Mouse (Mus musculus) megakaryocyte-erythroid progenitor cell, adult 5-6 weeks (primary cell): ENCODE results near the gene Clk1. TPM values are rescaled to one million over a fixed set of nuclear protein-coding genes. Genes with fewer than 3 reads are reported as not detected.

Source experiments
- ATAC-seq: replicated peaks from 2 replicates; pipeline ENCODE4 v1.8.0; 2016; ENCODE audit warnings: mild to moderate bottlenecking, inconsistent platforms; ENCODE audit not compliant: severe bottlenecking, poor library complexity, low FRiP score, low TSS enrichment
- total RNA-seq, 2 experiments: library from RNA; stranded (forward) in 1 of 2; stranded (reverse) in 1 of 2; fragments of 200-1000, 215-1000 nt in 1 of 2; fragments of >200 nt in 1 of 2; fragmentation: Nextera tagmentation in 1 of 2; gene quantifications; 2 replicates each; pipeline ENCODE4 v1.2.3; 2014 to 2017

Gene Clk1
- total RNA-seq, 2 experiments from 2014 or later = 310 to 403 TPM

DNA sequence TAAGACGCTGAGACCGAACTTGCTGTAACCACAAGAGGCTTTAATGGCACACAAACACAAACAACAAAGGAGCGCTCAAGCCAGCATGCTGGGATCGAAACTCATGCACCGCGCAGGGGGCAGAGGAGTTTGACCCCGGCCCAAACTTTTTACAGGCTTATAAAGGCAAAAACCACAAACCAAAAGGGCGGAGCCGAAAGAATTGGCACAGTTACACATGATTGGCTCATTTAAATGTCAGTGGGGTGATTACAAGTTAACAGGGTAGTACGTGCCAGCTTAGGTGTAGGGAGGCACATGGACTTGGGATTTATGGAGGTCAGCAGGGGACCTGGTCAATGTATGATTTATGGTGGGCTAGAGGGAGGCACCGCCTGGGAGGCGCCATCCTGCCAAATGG is 59.3 kb downstream of the Clk1 start:
- ATAC-seq = no peak

DNA sequence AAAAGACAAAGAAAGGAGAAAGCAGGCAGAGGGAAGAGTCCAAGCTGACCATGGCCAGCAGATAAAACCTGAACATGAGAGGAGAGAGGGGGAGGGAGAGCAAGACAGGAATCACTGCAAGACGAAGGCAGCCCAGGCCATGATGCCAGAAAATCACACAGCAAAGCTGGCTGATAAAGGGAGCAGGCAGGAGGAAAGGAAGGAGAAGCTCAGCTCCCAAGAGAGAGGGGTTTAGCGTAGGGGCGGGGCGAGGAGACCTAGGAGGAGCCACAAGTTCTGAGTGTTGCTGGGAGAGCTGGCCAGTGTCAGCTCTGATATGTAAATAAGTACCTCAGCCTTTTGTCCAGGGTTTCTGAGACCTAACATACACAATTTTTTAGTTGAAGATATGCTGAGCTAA is 61.6 kb downstream of the Clk1 start:
- ATAC-seq = no peak

Other genes starting within 250 kb of the Clk1 start
- gene Aox4, start 213.7 kb downstream of the Clk1 start, total RNA-seq (2014; fragmentation: Nextera tagmentation) = 0.42 TPM in 1 of 2 replicates, not detected in the other
- gene Aox4, start 213.7 kb downstream of the Clk1 start, total RNA-seq (2017) = not detected in 2 replicates
- not detected in 2 replicates for gene Aox2, start 145.7 kb downstream of the Clk1 start, total RNA-seq (2014; fragmentation: Nextera tagmentation)
- not detected in 2 replicates for gene Aox2, start 145.7 kb downstream of the Clk1 start, total RNA-seq (2017)
- gene Bzw1, start 31.2 kb downstream of the Clk1 start, total RNA-seq (2014; fragmentation: Nextera tagmentation) = 135 and 139 TPM in 2 replicates
- gene Bzw1, start 31.2 kb downstream of the Clk1 start, total RNA-seq (2017) = 242 and 249 TPM in 2 replicates
- 30.9 and 45.4 TPM in 2 replicates for gene Nif3l1, start 21.1 kb upstream of the Clk1 start, total RNA-seq (2014; fragmentation: Nextera tagmentation)
- gene Nif3l1, start 21.1 kb upstream of the Clk1 start, total RNA-seq (2017) = 56.8 and 79.4 TPM in 2 replicates
- 96.1 and 99.1 TPM in 2 replicates for gene Ppil3, start 21.4 kb upstream of the Clk1 start, total RNA-seq (2014; fragmentation: Nextera tagmentation)
- 86.2 and 94.3 TPM in 2 replicates for gene Ppil3, start 21.4 kb upstream of the Clk1 start, total RNA-seq (2017)
- gene Orc2, start 81.0 kb upstream of the Clk1 start, total RNA-seq (2014; fragmentation: Nextera tagmentation) = 101 and 111 TPM in 2 replicates
- gene Orc2, start 81.0 kb upstream of the Clk1 start, total RNA-seq (2017) = 138 and 155 TPM in 2 replicates
- gene Fam126b, start 162.3 kb upstream of the Clk1 start, total RNA-seq (2014; fragmentation: Nextera tagmentation) = 21.1 and 25.1 TPM in 2 replicates
- 11.3 and 17.8 TPM in 2 replicates for gene Fam126b, start 162.3 kb upstream of the Clk1 start, total RNA-seq (2017)
- 101 and 116 TPM in 2 replicates for gene Ndufb3, start 162.3 kb upstream of the Clk1 start, total RNA-seq (2014; fragmentation: Nextera tagmentation)
- 107 and 113 TPM in 2 replicates for gene Ndufb3, start 162.3 kb upstream of the Clk1 start, total RNA-seq (2017)